Mouse (Mus musculus) ovary, adult 2 months (tissue): ENCODE data around the gene Acr. TPM values are rescaled to one million over a fixed set of nuclear protein-coding genes. Genes with fewer than 3 reads are reported as not detected.

ENCODE experiments used
- polyA plus RNA-seq: library from polyadenylated mRNA; depleted of rRNA; stranded (reverse); fragments of >200 nt; gene quantifications from 2 replicates; pipeline ENCODE4 v1.2.3, GENCODE M21; 2012; rRNA removed

Gene Acr
- 1.2 and 1.8 TPM in 2 replicates for polyA plus RNA-seq

GRCm38 (mm10) chr15:89568114-89568513, at the start of gene Acr:
Acr (plus strand) TSS chr15:89568326.

GRCm38 (mm10) chr15:89591723-89592455, 23.8 kb downstream of the Acr start, which contains the start of gene Rabl2:
Rabl2 (minus strand) TSS chr15:89591923.

Other genes starting within 250 kb of the Acr start
- gene Adm2, start 245.6 kb upstream of the Acr start, polyA plus RNA-seq: 10.3 and 12.0 TPM in 2 replicates
- 29.3 and 44.2 TPM in 2 replicates for gene Miox, start 233.9 kb upstream of the Acr start, polyA plus RNA-seq
- 61.3 and 76.7 TPM in 2 replicates for gene Lmf2, start 212.7 kb upstream of the Acr start, polyA plus RNA-seq
- gene Ncaph2, start 212.6 kb upstream of the Acr start, polyA plus RNA-seq: 210 and 215 TPM in 2 replicates
- gene Sco2, start 194.5 kb upstream of the Acr start, polyA plus RNA-seq: 108 and 113 TPM in 2 replicates
- 22.0 and 32.3 TPM in 2 replicates for gene Tymp, start 191.3 kb upstream of the Acr start, polyA plus RNA-seq
- gene Odf3b, start 189.0 kb upstream of the Acr start, polyA plus RNA-seq: 89.5 and 107 TPM in 2 replicates
- gene Klhdc7b, start 183.4 kb upstream of the Acr start, polyA plus RNA-seq: 0.17 and 0.18 TPM in 2 replicates
- not detected in 2 replicates for gene Syce3, start 157.8 kb upstream of the Acr start, polyA plus RNA-seq
- gene Cpt1b, start 142.5 kb upstream of the Acr start, polyA plus RNA-seq: 1.3 and 1.9 TPM in 2 replicates
- gene C730034F03Rik, start 138.7 kb upstream of the Acr start, polyA plus RNA-seq: 0.79 and 0.86 TPM in 2 replicates
- 1.8 and 3.8 TPM in 2 replicates for gene Gm44502, start 138.6 kb upstream of the Acr start, polyA plus RNA-seq
- gene Chkb, start 138.4 kb upstream of the Acr start, polyA plus RNA-seq: 40.5 and 57.3 TPM in 2 replicates
- gene Mapk8ip2, start 114.4 kb upstream of the Acr start, polyA plus RNA-seq: 0.33 and 0.51 TPM in 2 replicates
- gene Arsa, start 90.9 kb upstream of the Acr start, polyA plus RNA-seq: 38.4 and 43.7 TPM in 2 replicates
- gene Shank3, start 68.7 kb upstream of the Acr start, polyA plus RNA-seq: 29.6 and 30.5 TPM in 2 replicates
- 25.7 and 33.3 TPM in 2 replicates for gene Rabl2, start 23.6 kb downstream of the Acr start, polyA plus RNA-seq